Mouse (Mus musculus) c-Kit-negative CD71-positive TER-119-positive erythroid progenitor cells, embryonic 14.5 days (primary cell): ENCODE data around the gene Esrrb.

Source experiments
- DNase-seq: peaks from one replicate; pipeline ENCODE4 v3.0.0-alpha.2; 2013; ENCODE audit warnings: low read depth, low spot score

Esrrb gene

GRCm38 (mm10) chr12:86360696-86361631, at the start of gene Esrrb:
TSS of gene Esrrb (plus strand) at chr12:86361117.
- no peak for DNase-seq

- DNase-seq, result no peak
Measured at GRCm38 (mm10) chr12:86320629-86321028, 40.3 kb upstream of the Esrrb start.

- no peak for DNase-seq
Measured at GRCm38 (mm10) chr12:86324297-86324696, 36.6 kb upstream of the Esrrb start.

- no peak for DNase-seq
Measured at GRCm38 (mm10) chr12:86329813-86330212, 31.1 kb upstream of the Esrrb start.

GRCm38 (mm10) chr12:86330684-86331083, 30.2 kb upstream of the Esrrb start:
- no peak for DNase-seq

GRCm38 (mm10) chr12:86331248-86331647, 29.7 kb upstream of the Esrrb start:
- no peak for DNase-seq

GRCm38 (mm10) chr12:86336209-86336608, 24.7 kb upstream of the Esrrb start:
- no peak for DNase-seq

- DNase-seq, result no peak
Measured at GRCm38 (mm10) chr12:86336887-86337286, 24.0 kb upstream of the Esrrb start.

GRCm38 (mm10) chr12:86349477-86349876, 11.4 kb upstream of the Esrrb start:
- no peak for DNase-seq

- DNase-seq, result no peak
Measured at GRCm38 (mm10) chr12:86359406-86359805, 1.5 kb upstream of the Esrrb start.

- DNase-seq, result no peak
Measured at GRCm38 (mm10) chr12:86359873-86360272, 1.0 kb upstream of the Esrrb start.

- no peak for DNase-seq
Measured at GRCm38 (mm10) chr12:86364285-86364684, 3.4 kb downstream of the Esrrb start.

- DNase-seq, result no peak
Measured at GRCm38 (mm10) chr12:86364756-86365155, 3.8 kb downstream of the Esrrb start.

GRCm38 (mm10) chr12:86370611-86371383, 9.9 kb downstream of the Esrrb start:
- no peak for DNase-seq

- DNase-seq, result no peak
Measured at GRCm38 (mm10) chr12:86374286-86374685, 13.4 kb downstream of the Esrrb start.

- no peak for DNase-seq
Measured at GRCm38 (mm10) chr12:86379672-86380213, 18.8 kb downstream of the Esrrb start.

GRCm38 (mm10) chr12:86383803-86384202, 22.9 kb downstream of the Esrrb start:
- no peak for DNase-seq

GRCm38 (mm10) chr12:86387671-86388270, 26.9 kb downstream of the Esrrb start:
- no peak for DNase-seq

- no peak for DNase-seq
Measured at GRCm38 (mm10) chr12:86394773-86395172, 33.9 kb downstream of the Esrrb start.

GRCm38 (mm10) chr12:86395326-86395725, 34.4 kb downstream of the Esrrb start:
- no peak for DNase-seq

- no peak for DNase-seq
Measured at GRCm38 (mm10) chr12:86398762-86399161, 37.8 kb downstream of the Esrrb start.

- no peak for DNase-seq
Measured at GRCm38 (mm10) chr12:86402718-86403117, 41.8 kb downstream of the Esrrb start.
